Mouse (Mus musculus): ENCODE data around the gene Itga3.
A peak's percentile ranks its signal among the peaks of the same experiment; 100 is the strongest.

Gene Itga3

GRCm38 (mm10) chr11:95004136-95004936, 72.3 kb downstream of the Itga3 start:
- no peak for DNase-seq (ENCODE audit: low spot score in 2 of 2)

DNA sequence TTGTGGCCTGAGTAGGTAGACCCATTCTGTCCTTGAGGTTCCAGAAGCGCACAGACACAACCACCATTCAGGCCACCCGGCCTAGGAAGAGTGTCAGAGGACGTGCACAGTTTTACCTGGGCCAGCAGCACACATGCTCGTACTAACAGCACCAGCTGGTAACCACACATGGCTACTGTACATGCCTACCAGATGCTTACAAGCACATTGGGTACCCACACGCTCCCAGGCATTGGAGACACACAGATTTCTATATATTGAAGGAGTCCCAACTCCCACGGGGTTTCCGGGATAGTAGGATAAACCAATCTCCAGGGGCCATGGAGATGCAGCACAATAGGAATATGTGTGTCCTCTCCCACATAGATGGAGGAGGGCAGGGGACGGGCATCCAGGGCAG, 73.9 kb downstream of the Itga3 start:
- no peak for DNase-seq (ENCODE audit: low spot score in 2 of 2)

GRCm38 (mm10) chr11:95001584-95002347, 74.8 kb downstream of the Itga3 start:
- no peak for DNase-seq (ENCODE audit: low spot score in 2 of 2)

GRCm38 (mm10) chr11:95001058-95001457, 75.5 kb downstream of the Itga3 start:
- peak; percentile 79 to 80 for DNase-seq (ENCODE audit: low spot score in 2 of 2)

GRCm38 (mm10) chr11:95000548-95000947, 76.1 kb downstream of the Itga3 start:
- peak in 1 of 2 experiments; percentile 45 for DNase-seq (ENCODE audit: low spot score in 2 of 2)

DNA sequence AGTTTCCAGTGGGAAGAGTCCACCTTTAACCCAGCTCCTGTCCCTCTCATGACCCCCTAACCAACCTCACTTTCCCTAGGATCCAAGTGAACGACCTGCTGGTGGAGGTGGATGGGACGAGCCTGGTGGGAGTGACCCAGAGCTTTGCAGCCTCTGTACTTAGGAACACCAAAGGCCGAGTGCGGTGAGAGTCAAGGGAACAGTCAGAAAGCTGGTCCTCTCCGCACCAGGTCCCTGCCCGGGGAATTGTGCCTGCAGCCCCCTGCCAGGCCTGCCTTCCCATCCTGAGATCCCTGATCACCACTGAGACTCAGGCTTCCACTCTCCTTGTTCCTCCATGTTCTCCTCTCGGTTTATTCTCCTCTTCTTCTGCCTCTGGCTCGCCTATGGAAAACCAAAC, 76.5 kb downstream of the Itga3 start:
- DNase-seq (ENCODE audit: low spot score in 2 of 2): no peak

- peak; percentile 79 to 83 for DNase-seq (ENCODE audit: low spot score in 2 of 2)
These were observed 78.5 kb downstream of the Itga3 start for GRCm38 (mm10) chr11:94998041-94998531.

DNA sequence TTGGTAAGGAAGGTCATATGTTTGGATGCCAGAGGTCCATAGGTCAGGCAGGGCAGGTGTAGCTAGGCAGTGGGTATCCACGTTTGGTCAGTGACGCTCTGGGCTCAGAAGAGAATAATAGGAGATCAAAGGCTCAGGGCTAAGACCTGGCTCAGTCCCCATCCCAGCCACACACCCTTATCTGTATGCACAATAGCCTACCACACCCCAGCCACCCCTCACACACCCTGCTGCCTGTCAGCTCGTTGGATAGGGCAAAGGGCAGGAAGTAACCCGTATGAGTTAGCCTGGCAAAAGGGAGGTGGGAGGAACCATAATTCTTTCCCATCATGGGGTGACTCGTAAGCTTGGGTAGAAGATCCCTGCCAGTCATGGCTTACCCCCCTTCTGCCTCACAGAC, 79.0 kb downstream of the Itga3 start:
- peak in 1 of 2 experiments; percentile 30 for DNase-seq (ENCODE audit: low spot score in 2 of 2)

DNA sequence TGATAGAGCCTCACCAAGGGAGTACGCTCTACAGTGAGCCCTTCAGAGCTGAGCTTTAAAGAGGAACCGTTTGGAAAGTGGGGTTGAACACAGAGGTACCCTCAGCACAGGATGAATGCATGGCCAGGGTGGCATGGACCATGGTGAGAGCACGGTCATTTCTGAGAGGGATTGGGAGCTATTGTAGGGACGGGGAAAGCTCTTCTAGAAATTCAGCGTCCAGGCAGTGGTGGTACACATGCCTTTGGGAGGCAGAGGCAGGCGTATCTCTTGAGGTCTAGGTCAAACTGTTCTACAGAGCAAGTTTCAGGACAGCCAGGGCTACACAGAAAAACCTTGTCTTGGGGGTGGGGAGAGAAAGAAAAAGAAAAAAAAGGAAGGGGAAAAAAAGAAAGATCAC, 79.6 kb downstream of the Itga3 start:
- no peak for DNase-seq (ENCODE audit: low spot score in 2 of 2)

DNA sequence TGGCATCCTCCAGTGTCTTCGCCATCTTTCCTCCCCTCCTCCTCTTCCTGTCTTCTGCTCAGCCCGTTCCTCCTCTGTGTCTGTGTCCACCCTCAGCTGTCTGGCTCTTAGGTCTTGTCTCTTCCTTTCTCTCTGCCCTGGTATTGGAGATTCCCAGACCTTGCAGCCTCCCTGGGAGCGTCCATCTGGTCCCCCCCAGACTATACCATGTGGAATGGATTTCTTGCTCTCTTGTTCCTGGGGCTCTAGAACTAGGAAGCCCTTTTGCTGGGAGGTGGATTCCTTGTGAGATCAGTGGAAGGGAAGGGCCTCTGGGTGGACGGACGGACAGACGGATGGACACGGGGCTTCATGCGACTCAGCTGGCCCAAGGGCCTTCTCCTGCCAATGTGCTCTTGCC, 80.5 kb downstream of the Itga3 start:
- DNase-seq (ENCODE audit: low spot score in 2 of 2): peak in 1 of 2 experiments; percentile 20

- DNase-seq (ENCODE audit: low spot score in 2 of 2): no peak
These were observed 81.4 kb downstream of the Itga3 start for GRCm38 (mm10) chr11:94994947-94995772.

Data from right cerebral cortex, postnatal 10 days (tissue).